Mouse (Mus musculus) liver, embryonic 15.5 days (tissue): ENCODE data around the gene Svs5. TPM values are rescaled to one million over a fixed set of nuclear protein-coding genes. Genes with fewer than 3 reads are reported as not detected.
"Not testable (repeated sequence)": the region's sequence is repeated elsewhere in the genome, so short reads cannot be mapped to it uniquely, and the experiment has no call there.

Source experiments
- ATAC-seq: fragments of 200-750 bp; cut with Nextera tagmentation; 2 replicates; pipeline ENCODE4 v1.8.0; 2017; ENCODE audit warnings: moderate number of reproducible peaks, mild to moderate bottlenecking, moderate library complexity; ENCODE audit not compliant: insufficient read depth
- H3K27ac ChIP-seq: fragments of 300-500 bp; sonication (generic); replicated peaks from 2 replicates; pipeline ENCODE4 v1.5.1; 2015; ENCODE audit warnings: mild to moderate bottlenecking, inconsistent platforms
- H3K27me3 ChIP-seq: fragments of 300-500 bp; sonication (generic); 2 replicates; pipeline ENCODE4 v1.6.1; 2015; ENCODE audit warnings: mild to moderate bottlenecking, inconsistent platforms
- H3K36me3 ChIP-seq: fragments of 300-500 bp; sonication (generic); replicated peaks from 2 replicates; pipeline ENCODE4 v1.6.1; 2015; ENCODE audit warnings: moderate library complexity, mild to moderate bottlenecking, inconsistent platforms
- H3K4me1 ChIP-seq: fragments of 300-500 bp; sonication (generic); replicated peaks from 2 replicates; pipeline ENCODE4 v1.6.1; 2015; ENCODE audit warnings: inconsistent platforms
- H3K4me2 ChIP-seq: fragments of 300-500 bp; sonication (generic); 2 replicates; pipeline ENCODE4 v1.6.1; 2015; ENCODE audit warnings: moderate library complexity, mild to moderate bottlenecking, inconsistent platforms
- H3K4me3 ChIP-seq: fragments of 300-500 bp; sonication (generic); replicated peaks from 2 replicates; pipeline ENCODE4 v1.5.1; 2015; ENCODE audit warnings: mild to moderate bottlenecking, inconsistent platforms
- H3K9ac ChIP-seq: fragments of 300-500 bp; sonication (generic); 2 replicates; pipeline ENCODE4 v1.6.1; 2015; ENCODE audit warnings: moderate library complexity, mild to moderate bottlenecking, inconsistent platforms
- H3K9me3 ChIP-seq: fragments of 300-500 bp; sonication (generic); replicated peaks from 2 replicates; pipeline ENCODE4 v1.6.1; 2016; ENCODE audit warnings: inconsistent platforms
- WGBS: fragments of 180-500 bp; shearing (Covaris S2); methylation state at CpG from one replicate; pipeline ENCODE4 v1.1.7; 2015; ENCODE audit warnings: mixed read lengths; ENCODE audit not compliant: insufficient replicate concordance; 5-methylcytosine and 5-hydroxymethylcytosine counted together
- polyA plus RNA-seq: library from polyadenylated mRNA; unstranded; fragments of >200 nt; fragmentation: Nextera tagmentation; extraction: Ambion mirVana; gene quantifications from 2 replicates; pipeline ENCODE4 v1.2.1, GENCODE M21; 2015

The Svs5 gene
- polyA plus RNA-seq, result not detected in 2 replicates

DNA sequence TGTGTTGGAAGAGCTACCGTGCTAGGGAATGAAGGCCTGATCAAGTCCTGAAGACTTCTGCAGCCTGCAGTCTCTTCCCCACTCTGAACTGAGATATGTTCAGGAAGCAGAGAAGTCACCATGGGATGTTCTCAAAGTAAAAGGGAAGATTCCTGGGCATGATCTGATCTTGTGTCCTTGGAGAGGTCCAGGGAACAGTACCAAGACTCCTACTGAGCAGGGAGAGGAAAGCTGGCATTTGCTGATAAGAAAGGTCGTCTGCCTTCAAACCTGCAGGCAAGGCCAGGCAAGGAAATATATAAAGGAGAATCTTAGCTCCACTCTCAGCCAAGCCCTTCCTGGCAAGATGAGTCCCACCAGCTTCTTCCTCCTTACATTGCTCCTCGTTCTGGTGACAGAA, at the start of gene Svs5:
Gene Svs5 (plus strand): TSS at position 301 of the 400 bp plus-strand sequence.
- not testable (repeated sequence) for H3K4me2 ChIP-seq, H3K4me3 ChIP-seq, H3K9ac ChIP-seq, ATAC-seq, H3K36me3 ChIP-seq, H3K4me1 ChIP-seq, H3K27me3 ChIP-seq, H3K27ac ChIP-seq, H3K9me3 ChIP-seq
- 37% methylated on average over 3 of the region's 3 CpGs for WGBS

DNA sequence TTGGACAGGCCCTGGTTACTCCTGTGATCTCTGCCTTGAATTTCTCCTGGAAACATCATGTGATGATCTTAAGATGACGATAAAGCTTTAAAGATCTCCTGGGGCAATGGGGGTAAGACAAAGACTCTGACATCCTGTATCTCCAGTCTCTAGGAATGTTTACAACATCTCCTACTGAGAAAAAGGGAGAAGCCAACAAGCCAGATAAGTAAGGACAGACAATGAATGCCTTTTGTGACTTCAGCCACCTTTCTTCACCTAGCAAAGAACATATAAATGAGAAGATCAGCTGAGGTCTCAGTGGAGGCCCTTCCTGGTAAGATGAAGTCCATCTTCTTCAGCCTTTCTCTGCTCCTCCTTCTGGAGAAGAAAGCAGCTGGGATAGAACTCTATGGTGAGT, 43.6 kb upstream of the Svs5 start, which contains the start of gene Svs3a:
Gene Svs3a (plus strand): TSS at position 301 of the 400 bp plus-strand sequence.
- not testable (repeated sequence) for H3K4me3 ChIP-seq, H3K9me3 ChIP-seq, H3K9ac ChIP-seq, H3K27ac ChIP-seq, H3K4me1 ChIP-seq, ATAC-seq, H3K36me3 ChIP-seq, H3K27me3 ChIP-seq, H3K4me2 ChIP-seq
- WGBS, result 65% methylated on average over 1 of the region's 1 CpGs

DNA sequence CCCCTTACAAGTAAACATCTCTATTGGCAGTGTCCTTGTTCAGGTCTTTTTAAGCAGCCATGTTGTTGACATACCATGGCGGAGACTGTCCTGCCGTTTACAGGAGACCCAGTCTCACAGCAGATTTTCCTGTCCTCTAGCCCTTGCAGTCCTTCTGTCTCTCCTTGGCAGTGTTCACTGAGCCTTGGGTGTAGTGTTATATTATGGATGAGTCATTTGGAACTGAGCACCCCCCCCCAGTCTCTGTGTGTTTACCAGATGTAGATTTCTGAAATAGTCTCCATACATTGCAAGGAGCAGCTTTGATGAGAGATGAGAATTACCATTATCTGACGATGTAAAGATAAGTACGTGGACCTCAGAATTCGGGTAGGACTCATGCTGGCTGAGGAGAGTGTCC, 19.9 kb upstream of the Svs5 start:
- WGBS, result 68% methylated on average over 5 of the region's 5 CpGs
- ATAC-seq, result no peak
- no peaks in the 10 kb centered on the region for H3K4me1 ChIP-seq
- H3K27me3 ChIP-seq, result no peaks in the 10 kb centered on the region
- H3K27ac ChIP-seq, result no peak overlapping the region
- H3K9ac ChIP-seq, result no peak overlapping the region
- no peak overlapping the region for H3K4me2 ChIP-seq
- no peaks in the 10 kb centered on the region for H3K36me3 ChIP-seq
- H3K9me3 ChIP-seq, result no peaks in the 10 kb centered on the region
- no peak overlapping the region for H3K4me3 ChIP-seq

DNA sequence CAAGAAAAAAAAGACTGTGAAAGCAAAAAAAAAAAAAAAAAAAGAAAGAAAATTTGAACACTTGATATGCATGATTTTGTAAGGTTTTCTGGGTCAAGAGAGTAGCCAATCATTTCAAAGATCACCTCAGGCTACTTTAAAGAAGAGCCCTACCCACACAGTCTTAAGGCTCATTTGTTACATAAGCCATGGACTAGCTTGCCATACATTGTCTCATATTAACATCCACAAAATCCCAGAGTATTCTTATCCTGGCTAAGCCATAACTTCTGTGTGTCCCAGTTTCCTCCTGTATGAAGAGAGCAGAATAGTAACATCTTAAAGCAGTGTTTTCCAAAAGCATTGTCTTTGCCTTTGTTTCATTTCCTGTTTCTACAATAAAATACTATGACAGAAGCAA, 17.1 kb upstream of the Svs5 start:
- not testable (repeated sequence) for H3K4me3 ChIP-seq, H3K9ac ChIP-seq, H3K36me3 ChIP-seq, H3K4me2 ChIP-seq, H3K27me3 ChIP-seq, H3K4me1 ChIP-seq, ATAC-seq, H3K9me3 ChIP-seq, H3K27ac ChIP-seq

DNA sequence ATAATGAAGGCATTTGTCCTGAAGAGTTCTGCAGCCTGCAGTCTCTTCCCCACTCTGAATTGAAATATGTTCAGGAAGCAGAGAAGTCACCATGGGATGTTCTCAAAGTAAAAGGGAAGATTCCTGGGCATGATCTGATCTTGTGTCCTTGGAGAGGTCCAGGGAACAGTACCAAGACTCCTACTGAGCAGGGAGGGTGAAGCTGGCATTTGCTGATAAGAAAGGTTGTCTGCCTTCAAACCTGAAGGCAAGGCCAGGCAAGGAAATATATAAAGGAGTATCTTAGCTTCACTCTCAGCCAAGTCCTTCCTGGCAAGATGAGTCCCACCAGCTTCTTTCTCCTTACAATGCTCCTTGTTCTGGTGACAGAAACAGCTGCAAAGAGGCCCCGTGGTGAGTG, 16.1 kb upstream of the Svs5 start, which contains the start of gene Svs6:
Gene Svs6 (plus strand): TSS at position 301 of the 400 bp plus-strand sequence.
- WGBS, result 38% methylated on average over 1 of the region's 1 CpGs
- not testable (repeated sequence) for H3K9me3 ChIP-seq, H3K9ac ChIP-seq, H3K36me3 ChIP-seq, H3K4me1 ChIP-seq, H3K27me3 ChIP-seq, ATAC-seq, H3K27ac ChIP-seq, H3K4me3 ChIP-seq, H3K4me2 ChIP-seq

DNA sequence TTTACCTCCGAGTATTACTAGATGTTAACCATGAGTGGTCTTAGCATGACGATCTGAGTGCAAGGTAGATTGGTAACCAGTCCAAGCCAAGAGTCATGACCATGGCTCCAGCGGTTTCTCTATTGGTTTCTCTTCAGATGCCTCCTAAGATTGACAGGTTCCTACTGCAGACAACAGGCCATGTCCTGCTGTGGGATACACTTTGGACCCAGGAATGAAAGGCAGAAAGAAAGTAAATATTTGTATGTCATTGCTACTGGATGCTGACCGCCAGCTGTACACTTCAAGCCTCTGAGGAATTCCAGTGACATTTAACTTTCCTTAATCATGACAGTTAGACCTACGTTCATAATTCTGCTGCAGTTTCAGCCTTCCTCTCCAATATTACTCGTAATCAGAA, 11.6 kb upstream of the Svs5 start:
- 63% methylated on average over 6 of the region's 6 CpGs for WGBS

DNA sequence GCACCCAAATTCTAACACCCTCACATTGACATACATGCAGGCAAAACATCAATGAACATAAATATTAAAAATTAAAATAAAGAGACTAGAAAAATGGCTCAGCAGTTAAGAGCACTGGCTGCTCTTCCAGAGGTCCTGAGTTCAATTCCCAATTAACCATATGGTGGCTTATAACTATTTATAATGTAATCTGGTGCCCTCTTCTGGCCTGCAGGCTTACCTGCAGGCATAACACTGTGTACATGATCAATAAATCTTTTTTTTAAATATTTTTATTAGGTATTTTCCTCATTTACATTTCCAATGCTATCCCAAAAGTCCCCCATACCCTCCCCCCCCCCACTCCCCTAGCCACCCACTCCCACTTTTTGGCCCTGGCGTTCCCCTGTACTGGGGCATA, 11.2 kb downstream of the Svs5 start:
- not testable (repeated sequence) for H3K9ac ChIP-seq, H3K27ac ChIP-seq, H3K27me3 ChIP-seq, H3K36me3 ChIP-seq, H3K4me1 ChIP-seq, H3K9me3 ChIP-seq, H3K4me2 ChIP-seq, H3K4me3 ChIP-seq, ATAC-seq
- WGBS, result 69% methylated on average over 1 of the region's 1 CpGs

More for the DNA sequence above, 11.6 kb upstream of the Svs5 start:
- no peaks in the 10 kb centered on the region for H3K4me1 ChIP-seq
- H3K4me2 ChIP-seq, result no peak overlapping the region
- peak; percentile 42; the same call in 1 of the 2 replicates for ATAC-seq
- no peak overlapping the region for H3K4me3 ChIP-seq
- H3K27ac ChIP-seq, result no peak overlapping the region
- H3K27me3 ChIP-seq, result no peaks in the 10 kb centered on the region
- H3K9me3 ChIP-seq, result no peaks in the 10 kb centered on the region
- no peak overlapping the region for H3K9ac ChIP-seq
- no peaks in the 10 kb centered on the region for H3K36me3 ChIP-seq

DNA sequence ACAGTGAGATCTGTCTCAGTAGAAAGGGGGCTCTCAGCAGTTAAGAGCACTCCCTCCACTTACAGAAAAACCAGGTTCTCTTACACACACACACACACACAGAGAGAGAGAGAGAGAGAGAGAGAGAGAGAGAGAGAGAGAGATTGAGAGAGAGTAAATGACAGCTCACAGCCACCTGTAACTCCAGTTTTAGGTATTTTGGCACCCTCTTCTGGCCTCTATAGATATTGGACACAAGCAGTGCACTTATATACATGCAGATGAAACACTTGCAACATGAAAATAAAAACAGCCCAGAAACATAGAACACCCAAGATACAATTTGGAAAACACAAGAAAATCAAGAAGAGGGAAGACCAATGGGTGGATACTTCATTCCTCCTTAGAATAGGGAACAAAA, 15.2 kb downstream of the Svs5 start:
- H3K4me2 ChIP-seq, H3K9me3 ChIP-seq, H3K9ac ChIP-seq, H3K4me1 ChIP-seq, H3K36me3 ChIP-seq, ATAC-seq, H3K27me3 ChIP-seq, H3K4me3 ChIP-seq, H3K27ac ChIP-seq: not testable (repeated sequence)

DNA sequence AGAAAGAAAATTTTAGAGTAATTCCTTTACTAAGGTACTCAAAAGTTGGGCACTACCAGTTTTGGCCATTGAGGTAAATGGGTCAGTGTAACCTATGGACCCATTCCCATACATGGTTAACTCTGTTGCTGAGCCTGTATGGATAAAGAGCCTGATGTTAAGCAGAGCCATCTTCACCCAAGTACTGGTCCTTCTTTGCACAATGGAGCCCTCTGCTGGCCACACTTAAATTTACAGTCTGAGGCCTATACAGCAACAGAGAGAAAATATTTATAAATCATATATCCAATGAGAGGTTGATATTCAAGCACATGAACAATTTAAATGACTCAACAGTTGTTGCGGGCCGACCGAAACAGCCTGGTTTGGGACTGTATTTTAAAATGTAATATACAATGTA, 16.4 kb downstream of the Svs5 start:
- 75% methylated on average over 3 of the region's 3 CpGs for WGBS
- H3K27me3 ChIP-seq, result no peaks in the 10 kb centered on the region
- H3K4me2 ChIP-seq, result no peak overlapping the region
- H3K9me3 ChIP-seq, result no peaks in the 10 kb centered on the region
- no peak overlapping the region for H3K4me3 ChIP-seq
- H3K27ac ChIP-seq, result no peak overlapping the region
- H3K4me1 ChIP-seq, result no peaks in the 10 kb centered on the region
- no peak for ATAC-seq
- H3K36me3 ChIP-seq, result no peaks in the 10 kb centered on the region
- H3K9ac ChIP-seq, result no peak overlapping the region

DNA sequence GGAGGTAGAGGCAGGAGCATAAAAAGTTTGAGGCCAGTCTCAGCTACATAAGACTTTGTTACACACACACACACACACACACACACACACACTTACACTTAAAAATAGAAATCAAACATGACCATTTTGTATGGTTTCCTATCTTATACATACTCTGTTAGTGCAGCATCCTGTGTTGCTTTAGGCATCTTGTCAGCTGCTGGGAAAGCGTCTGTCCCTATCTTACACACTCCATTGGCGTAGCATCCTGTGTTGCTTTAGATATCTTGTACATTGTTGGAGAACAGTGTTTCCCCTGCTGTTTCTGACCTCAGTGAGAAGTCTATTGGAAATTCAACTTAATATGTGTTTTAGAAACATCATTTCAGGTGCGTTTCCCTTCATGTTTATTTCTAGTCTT, 20.2 kb downstream of the Svs5 start:
- H3K9me3 ChIP-seq, result no peaks in the 10 kb centered on the region
- H3K36me3 ChIP-seq, result no peaks in the 10 kb centered on the region
- ATAC-seq, result no peak
- no peak overlapping the region for H3K4me2 ChIP-seq
- 57% methylated on average over 3 of the region's 3 CpGs for WGBS
- no peak overlapping the region for H3K9ac ChIP-seq
- no peak overlapping the region for H3K4me3 ChIP-seq
- no peak overlapping the region for H3K27ac ChIP-seq
- H3K4me1 ChIP-seq, result no peaks in the 10 kb centered on the region
- no peaks in the 10 kb centered on the region for H3K27me3 ChIP-seq

DNA sequence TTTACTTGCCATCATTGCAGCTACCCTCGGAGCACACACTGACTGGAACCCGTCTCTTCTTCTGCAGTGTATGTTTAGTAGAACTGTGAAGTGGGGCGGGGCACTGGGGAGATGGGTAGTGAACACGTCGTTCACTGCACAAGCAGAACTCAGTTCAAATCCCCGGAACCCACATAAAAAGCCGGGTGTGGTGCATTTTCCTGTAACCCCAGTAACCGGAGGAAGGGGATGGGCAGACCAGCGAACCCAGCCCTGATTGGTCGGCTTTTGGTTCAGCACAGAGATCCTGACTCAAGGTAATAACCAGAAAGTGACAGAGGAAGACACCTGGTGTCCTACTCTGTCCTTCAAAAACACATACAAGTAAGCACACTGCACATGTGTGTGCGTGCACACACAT, 20.8 kb downstream of the Svs5 start:
- Histone ChIP-seq H3K9me3 (no peaks in the 10 kb centered on the region), H3K36me3 (no peaks in the 10 kb centered on the region), H3K27me3 (no peaks in the 10 kb centered on the region), H3K27ac (no peak overlapping the region), H3K4me3 (no peak overlapping the region), H3K9ac (no peak overlapping the region), H3K4me2 (no peak overlapping the region), H3K4me1 (no peaks in the 10 kb centered on the region)
- 64% methylated on average over 11 of the region's 11 CpGs for WGBS
- ATAC-seq, result no peak

DNA sequence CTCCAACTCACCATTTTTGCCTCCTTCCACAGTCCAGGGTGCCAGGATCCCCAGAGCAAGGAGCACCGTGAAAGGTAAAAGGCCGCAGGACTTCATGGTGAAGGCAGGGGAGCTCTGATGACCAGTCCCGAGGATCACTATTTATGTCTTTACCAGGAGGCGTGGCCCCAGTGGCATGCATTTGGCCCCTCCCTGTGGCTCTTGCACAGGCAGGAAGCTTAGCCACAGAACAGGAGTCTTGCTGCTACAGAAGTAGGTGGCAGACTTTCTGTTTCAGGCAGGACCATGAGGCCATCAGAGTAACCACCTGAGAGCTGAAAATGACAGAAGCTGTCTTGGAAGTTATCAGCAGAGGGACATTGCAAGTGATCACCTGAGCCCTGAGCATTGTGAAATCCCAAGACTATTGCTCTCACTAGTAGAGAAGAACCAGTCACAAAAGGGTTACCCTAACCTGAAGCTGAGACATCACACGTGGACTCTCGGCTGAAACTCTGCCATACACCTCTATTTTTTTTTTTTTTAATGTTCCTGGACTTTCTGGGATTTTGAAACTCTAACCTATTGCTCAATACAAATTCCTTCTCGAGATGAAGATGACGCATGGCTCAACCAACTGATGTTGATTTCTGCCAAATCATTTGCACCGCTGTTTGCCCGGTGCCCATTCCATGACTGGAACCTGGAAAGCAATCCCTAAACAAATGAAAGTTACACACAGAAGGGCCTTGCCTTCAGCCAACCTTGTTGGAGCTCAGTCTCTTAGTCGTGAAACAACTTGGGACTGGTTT, 23.8 kb downstream of the Svs5 start:
- Histone ChIP-seq H3K9ac (no peak overlapping the region), H3K9me3 (no peaks in the 10 kb centered on the region), H3K4me3 (no peak overlapping the region), H3K4me2 (peak overlapping the region; percentile 13; the same call in 1 of the 2 replicates), H3K27ac (no peak overlapping the region), H3K27me3 (0 out of 2 replicates have a peak, but pooled peaks cover 5% of the 10 kb centered on the region), H3K36me3 (no peaks in the 10 kb centered on the region), H3K4me1 (no peaks in the 10 kb centered on the region)
- ATAC-seq, result no peak
- 49% methylated on average over 11 of the region's 11 CpGs for WGBS
